Mouse (Mus musculus) myocyte (in vitro differentiated cells): ENCODE results near the gene Arhgap11a.

ENCODE experiments used
- CEBPB ChIP-seq: IDR thresholded peaks from 2 replicates; pipeline ENCODE4 v1.6.1; 2011; ENCODE audit warnings: mild to moderate bottlenecking, moderate library complexity; ENCODE audit not compliant: poor library complexity, insufficient read depth, severe bottlenecking
- E2F4 ChIP-seq: IDR thresholded peaks from one replicate; pipeline ENCODE4 v1.6.1; 2011; ENCODE audit warnings: mild to moderate bottlenecking, control low read depth, moderate library complexity; ENCODE audit not compliant: insufficient read depth
- MAX ChIP-seq: IDR thresholded peaks from one replicate; pipeline ENCODE4 v1.6.1; 2011; ENCODE audit warnings: low read depth, mild to moderate bottlenecking, control low read depth
- MYOG ChIP-seq, 3 experiments: IDR thresholded peaks; one replicate each; pipeline ENCODE4 v1.6.1; 2011; ENCODE audit warnings: control low read depth in 2 of 3, low read depth in 2 of 3, mild to moderate bottlenecking in 2 of 3; ENCODE audit not compliant: insufficient read length in 2 of 3, control insufficient read depth in 1 of 3, insufficient read depth in 1 of 3
- POLR2A ChIP-seq: IDR thresholded peaks from one replicate; pipeline ENCODE4 v1.6.1; 2011; ENCODE audit warnings: low read depth, mild to moderate bottlenecking, control low read depth, moderate library complexity; ENCODE audit not compliant: insufficient read length
- POLR2AphosphoS2 ChIP-seq: IDR thresholded peaks from one replicate; pipeline ENCODE4 v1.6.1; 2011; ENCODE audit warnings: low read depth, control low read depth; ENCODE audit not compliant: insufficient read length
- TCF12 ChIP-seq: IDR thresholded peaks from one replicate; pipeline ENCODE4 v1.6.1; 2011; ENCODE audit warnings: mild to moderate bottlenecking, control low read depth; ENCODE audit not compliant: poor library complexity, insufficient read depth, severe bottlenecking

DNA sequence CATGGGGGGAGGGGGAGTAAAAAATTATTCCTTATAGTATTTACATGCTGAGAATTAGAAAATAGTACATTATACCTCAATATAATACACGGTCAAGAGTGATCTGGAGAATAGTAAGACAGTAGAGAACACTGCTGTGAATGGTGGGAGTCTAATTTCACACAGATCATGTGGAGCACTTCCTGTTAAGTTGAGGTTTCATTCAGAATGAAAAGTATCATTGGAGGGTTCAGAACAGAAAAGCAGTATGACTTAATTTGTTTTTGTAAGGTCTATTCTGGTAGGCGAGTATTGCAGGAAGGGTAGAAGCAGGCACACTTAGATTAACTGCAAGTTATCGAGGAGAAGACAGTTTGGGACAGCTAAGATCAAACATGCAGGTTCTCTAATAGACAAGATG, 13.2 kb downstream of the Arhgap11a start:
- no peak for TF ChIP-seq MAX
- TF ChIP-seq CEBPB: no peak
- TF ChIP-seq TCF12: no peak
- TF ChIP-seq POLR2A: no peak
- no peak for TF ChIP-seq POLR2AphosphoS2
- no peak for TF ChIP-seq MYOG (IDR thresholded peaks at IDR 0.05; ENCODE audit: control insufficient read depth in 1 of 3, insufficient read depth in 1 of 3, insufficient read length in 2 of 3, low read depth in 2 of 3)
- TF ChIP-seq E2F4: no peak
